Mouse (Mus musculus) hindbrain, embryonic 14.5 days (tissue): Measurements from ENCODE around the gene Fry. TPM values are rescaled to one million over a fixed set of nuclear protein-coding genes. Genes with fewer than 3 reads are reported as not detected.

Experiments used
- ATAC-seq: fragments of 200-750 bp; cut with Nextera tagmentation; 2 replicates; pipeline ENCODE4 v1.8.0; 2017; ENCODE audit warnings: moderate number of reproducible peaks, mild to moderate bottlenecking, moderate TSS enrichment, moderate library complexity; ENCODE audit not compliant: low FRiP score
- DNase-seq: peaks from one replicate; pipeline ENCODE4 v3.0.0-alpha.2; 2015; ENCODE audit warnings: low spot score
- H3K27ac ChIP-seq: fragments of 300-500 bp; sonication (generic); 2 replicates; pipeline ENCODE4 v1.5.1; 2014; ENCODE audit warnings: mild to moderate bottlenecking, moderate library complexity
- H3K27me3 ChIP-seq: fragments of 300-500 bp; sonication (generic); 2 replicates; pipeline ENCODE4 v1.6.1; 2014; ENCODE audit warnings: mild to moderate bottlenecking, low read length, mixed read lengths; ENCODE audit not compliant: control insufficient read depth, insufficient read depth
- H3K36me3 ChIP-seq: fragments of 300-500 bp; sonication (generic); replicated peaks from 2 replicates; pipeline ENCODE4 v1.6.1; 2014; ENCODE audit not compliant: control insufficient read depth, insufficient read depth
- H3K4me1 ChIP-seq: fragments of 300-500 bp; sonication (generic); replicated peaks from 2 replicates; pipeline ENCODE4 v1.6.1; 2014; ENCODE audit warnings: antibody characterized with exemption, low read length, mixed read lengths; ENCODE audit not compliant: control insufficient read depth, insufficient read depth
- H3K4me2 ChIP-seq: fragments of 300-500 bp; sonication (generic); replicated peaks from 2 replicates; pipeline ENCODE4 v1.6.1; 2014; ENCODE audit warnings: mild to moderate bottlenecking, moderate library complexity
- H3K4me3 ChIP-seq: fragments of 300-500 bp; sonication (generic); replicated peaks from 2 replicates; pipeline ENCODE4 v1.5.1; 2014; ENCODE audit warnings: mild to moderate bottlenecking, low read length
- H3K9ac ChIP-seq: fragments of 300-500 bp; sonication (generic); 2 replicates; pipeline ENCODE4 v1.6.1; 2014
- H3K9me3 ChIP-seq: fragments of 300-500 bp; sonication (generic); 2 replicates; pipeline ENCODE4 v1.6.1; 2016; ENCODE audit warnings: low read length; ENCODE audit not compliant: control insufficient read depth
- WGBS: fragments of 180-500 bp; shearing (Covaris S2); extraction: QIAGEN DNeasy Blood & Tissue Kit; methylation state at CpG from one replicate; pipeline ENCODE4 v1.1.7; 2014; 5-methylcytosine and 5-hydroxymethylcytosine counted together
- polyA plus RNA-seq: library from polyadenylated mRNA; unstranded; fragments of >200 nt; fragmentation: Nextera tagmentation; extraction: Ambion mirVana; gene quantifications from 2 replicates; pipeline ENCODE4 v1.2.1, GENCODE M21; 2014

The Fry gene
- 58.8 and 66.7 TPM in 2 replicates for polyA plus RNA-seq

GRCm38 (mm10) chr5:150118455-150119241, at the start of gene Fry:
Gene Fry, plus strand, starts transcription at chr5:150118645.
- peaks cover 15% of the 10 kb centered on the region; the same call in 1 of the 2 replicates for H3K4me1 ChIP-seq
- peak; percentile 97 for ATAC-seq

GRCm38 (mm10) chr5:150070086-150070485, 48.4 kb upstream of the Fry start:
- DNase-seq (peak; percentile 78), ATAC-seq (no peak)
- H3K9me3 ChIP-seq, result no peaks in the 10 kb centered on the region
- no peak overlapping the region for H3K9ac ChIP-seq
- no peaks in the 10 kb centered on the region for H3K4me1 ChIP-seq
- peak overlapping the region; percentile 32 for H3K4me2 ChIP-seq
- WGBS, result 22% methylated on average over 10 of the region's 10 CpGs
- no peaks in the 10 kb centered on the region for H3K36me3 ChIP-seq
- no peak overlapping the region for H3K4me3 ChIP-seq
- H3K27me3 ChIP-seq, result no peaks in the 10 kb centered on the region
- no peak overlapping the region for H3K27ac ChIP-seq

More at GRCm38 (mm10) chr5:150118455-150119241, at the start of gene Fry:
- H3K27ac ChIP-seq, result peak within 1 kb of the TSS; percentile 74
- no peaks in the 10 kb centered on the region for H3K27me3 ChIP-seq
- no peaks in the 10 kb centered on the region for H3K36me3 ChIP-seq
- H3K9ac ChIP-seq, result peak within 1 kb of the TSS; percentile 76
- H3K4me3 ChIP-seq, result peak within 1 kb of the TSS; percentile 87
- no peaks in the 10 kb centered on the region for H3K9me3 ChIP-seq
- peak within 1 kb of the TSS; percentile 63 for H3K4me2 ChIP-seq
- peak; percentile 85 for DNase-seq
- under 1% methylated on average over 65 of the region's 68 CpGs for whole genome bisulfite sequencing

- no peak overlapping the region for H3K4me3 ChIP-seq
- H3K36me3 ChIP-seq, result no peaks in the 10 kb centered on the region
- DNase-seq (no peak), ATAC-seq (no peak)
- no peaks in the 10 kb centered on the region for H3K9me3 ChIP-seq
- H3K4me2 ChIP-seq, result no peak overlapping the region
- H3K27ac ChIP-seq, result no peak overlapping the region
- no peak overlapping the region for H3K9ac ChIP-seq
- H3K4me1 ChIP-seq, result no peaks in the 10 kb centered on the region
- no peaks in the 10 kb centered on the region for H3K27me3 ChIP-seq
Observed at GRCm38 (mm10) chr5:150071738-150072137, 46.7 kb upstream of the Fry start.

DNA sequence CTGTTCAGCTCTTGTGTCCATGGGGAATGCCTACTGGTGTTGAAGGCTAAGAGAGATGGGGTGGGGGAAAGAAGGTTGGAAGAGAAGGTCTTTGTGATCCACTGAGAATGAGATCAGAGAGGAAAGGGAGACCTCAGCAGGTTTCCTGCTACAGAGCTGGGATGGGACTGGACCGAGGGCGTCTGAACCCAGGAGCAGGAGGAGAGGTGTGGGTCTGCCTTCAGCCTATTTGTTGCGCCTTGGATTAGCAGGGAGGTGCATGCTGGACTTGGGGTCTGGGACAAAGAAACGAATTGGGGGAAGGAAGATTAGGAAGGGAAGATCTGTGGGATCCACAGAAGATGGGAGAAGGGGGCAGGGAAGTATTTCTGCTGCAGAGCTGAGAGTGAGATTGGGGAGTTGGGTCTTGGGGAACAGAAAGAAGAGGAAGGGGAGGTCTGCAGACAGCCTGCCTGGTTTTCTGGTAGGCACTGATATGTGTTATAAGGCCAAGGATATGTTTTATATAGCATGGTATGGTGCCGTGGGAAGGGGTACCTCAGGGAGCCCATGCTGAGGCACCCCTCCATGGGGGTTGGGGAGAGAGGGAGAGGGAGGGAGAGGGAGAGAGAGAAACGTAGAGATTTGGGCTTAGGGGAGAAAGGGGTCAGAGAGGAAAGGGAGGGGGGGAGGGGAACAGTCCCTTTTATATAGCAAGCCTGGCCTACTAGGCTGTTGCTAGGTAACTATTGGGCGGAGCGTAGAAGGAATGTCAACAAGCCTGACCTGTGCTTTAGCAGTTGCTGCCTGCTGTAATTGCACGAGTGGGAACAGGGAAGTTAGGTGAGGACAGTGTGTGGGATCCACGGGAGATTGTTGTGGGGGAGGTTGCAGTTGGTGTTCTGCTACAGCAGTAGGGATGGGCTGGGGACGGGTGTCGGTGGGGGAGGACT, 38.3 kb upstream of the Fry start:
- peak; percentile 55 for DNase-seq
- no peaks in the 10 kb centered on the region for H3K9me3 ChIP-seq
- peak overlapping the region; percentile 10; the same call in 1 of the 2 replicates for H3K4me2 ChIP-seq
- H3K9ac ChIP-seq, result no peak overlapping the region
- no peaks in the 10 kb centered on the region for H3K36me3 ChIP-seq
- H3K4me1 ChIP-seq, result peaks cover 7% of the 10 kb centered on the region; the same call in 1 of the 2 replicates
- ATAC-seq, result peak; percentile 71; the same call in 1 of the 2 replicates
- no peak overlapping the region for H3K27ac ChIP-seq
- no peak overlapping the region for H3K4me3 ChIP-seq
- WGBS, result 17% methylated on average over 11 of the region's 12 CpGs
- no peaks in the 10 kb centered on the region for H3K27me3 ChIP-seq

GRCm38 (mm10) chr5:150082696-150083095, 35.7 kb upstream of the Fry start:
- no peak overlapping the region for H3K4me3 ChIP-seq
- no peak overlapping the region for H3K4me2 ChIP-seq
- DNase-seq (no peak), ATAC-seq (no peak)
- no peaks in the 10 kb centered on the region for H3K36me3 ChIP-seq
- 85% methylated on average over 14 of the region's 14 CpGs for WGBS
- no peak overlapping the region for H3K9ac ChIP-seq
- H3K27ac ChIP-seq, result no peak overlapping the region
- no peaks in the 10 kb centered on the region for H3K27me3 ChIP-seq
- peaks cover 7% of the 10 kb centered on the region; the same call in 1 of the 2 replicates for H3K4me1 ChIP-seq
- no peaks in the 10 kb centered on the region for H3K9me3 ChIP-seq

- Histone ChIP-seq H3K27me3 (no peaks in the 10 kb centered on the region), H3K4me1 (peaks cover 7% of the 10 kb centered on the region; the same call in 1 of the 2 replicates), H3K4me2 (no peak overlapping the region), H3K4me3 (no peak overlapping the region), H3K9me3 (no peaks in the 10 kb centered on the region), H3K36me3 (no peaks in the 10 kb centered on the region), H3K27ac (no peak overlapping the region), H3K9ac (no peak overlapping the region)
- ATAC-seq (no peak), DNase-seq (no peak)
- 67% methylated on average over 5 of the region's 5 CpGs for WGBS
Observed at GRCm38 (mm10) chr5:150083190-150083589, 35.3 kb upstream of the Fry start.

- H3K9ac ChIP-seq, result no peak overlapping the region
- H3K27ac ChIP-seq, result no peak overlapping the region
- no peak overlapping the region for H3K4me3 ChIP-seq
- H3K4me1 ChIP-seq, result no peaks in the 10 kb centered on the region
- ATAC-seq (peak; percentile 48; the same call in 1 of the 2 replicates), DNase-seq (peak; percentile 76)
- no peak overlapping the region for H3K4me2 ChIP-seq
- no peaks in the 10 kb centered on the region for H3K9me3 ChIP-seq
- no peaks in the 10 kb centered on the region for H3K27me3 ChIP-seq
- WGBS, result 10% methylated on average over 6 of the region's 6 CpGs
- no peaks in the 10 kb centered on the region for H3K36me3 ChIP-seq
Observed at GRCm38 (mm10) chr5:150097620-150098019, 20.8 kb upstream of the Fry start.

- no peak overlapping the region for H3K27ac ChIP-seq
- no peaks in the 10 kb centered on the region for H3K9me3 ChIP-seq
- no peaks in the 10 kb centered on the region for H3K4me1 ChIP-seq
- H3K27me3 ChIP-seq, result no peaks in the 10 kb centered on the region
- 92% methylated on average over 12 of the region's 12 CpGs for WGBS
- H3K4me2 ChIP-seq, result no peak overlapping the region
- H3K36me3 ChIP-seq, result no peaks in the 10 kb centered on the region
- H3K4me3 ChIP-seq, result no peak overlapping the region
- DNase-seq, result no peak
- ATAC-seq, result no peak
- H3K9ac ChIP-seq, result no peak overlapping the region
Observed at GRCm38 (mm10) chr5:150098754-150099153, 19.7 kb upstream of the Fry start.

GRCm38 (mm10) chr5:150101789-150102188, 16.7 kb upstream of the Fry start:
- H3K9ac ChIP-seq, result no peak overlapping the region
- no peak overlapping the region for H3K4me2 ChIP-seq
- no peaks in the 10 kb centered on the region for H3K9me3 ChIP-seq
- no peaks in the 10 kb centered on the region for H3K4me1 ChIP-seq
- H3K4me3 ChIP-seq, result no peak overlapping the region
- ATAC-seq, result no peak
- no peaks in the 10 kb centered on the region for H3K36me3 ChIP-seq
- no peak for DNase-seq
- H3K27ac ChIP-seq, result no peak overlapping the region
- H3K27me3 ChIP-seq, result no peaks in the 10 kb centered on the region
- WGBS, result 90% methylated on average over 11 of the region's 11 CpGs
